Mouse (Mus musculus) limb, embryonic 13.5 days (tissue): Measurements from ENCODE around the gene Axdnd1. TPM values are rescaled to one million over a fixed set of nuclear protein-coding genes. Genes with fewer than 3 reads are reported as not detected.
"Not testable (repeated sequence)": the region's sequence is repeated elsewhere in the genome, so short reads cannot be mapped to it uniquely, and the experiment has no call there.

ENCODE experiments used
- ATAC-seq: fragments of 200-750 bp; cut with Nextera tagmentation; 2 replicates; pipeline ENCODE4 v1.8.0; 2017; ENCODE audit warnings: low read depth, moderate number of reproducible peaks, moderate TSS enrichment; ENCODE audit not compliant: low FRiP score
- H3K27ac ChIP-seq: fragments of 300-500 bp; sonication (generic); 2 replicates; pipeline ENCODE4 v1.5.1; 2015; ENCODE audit warnings: inconsistent platforms, mild to moderate bottlenecking, moderate library complexity
- H3K27me3 ChIP-seq: fragments of 300-500 bp; sonication (generic); 2 replicates; pipeline ENCODE4 v1.6.1; 2015; ENCODE audit warnings: mild to moderate bottlenecking, inconsistent platforms
- H3K36me3 ChIP-seq: fragments of 300-500 bp; sonication (generic); 2 replicates; pipeline ENCODE4 v1.6.1; 2015; ENCODE audit warnings: inconsistent platforms, mild to moderate bottlenecking, moderate library complexity
- H3K4me1 ChIP-seq: fragments of 300-500 bp; sonication (generic); 2 replicates; pipeline ENCODE4 v1.6.1; 2015; ENCODE audit warnings: inconsistent platforms
- H3K4me2 ChIP-seq: fragments of 300-500 bp; sonication (generic); replicated peaks from 2 replicates; pipeline ENCODE4 v1.6.1; 2015; ENCODE audit warnings: inconsistent platforms, mild to moderate bottlenecking, moderate library complexity
- H3K4me3 ChIP-seq: fragments of 300-500 bp; sonication (generic); 2 replicates; pipeline ENCODE4 v1.5.1; 2015; ENCODE audit warnings: moderate library complexity, mild to moderate bottlenecking, inconsistent platforms
- H3K9ac ChIP-seq: fragments of 300-500 bp; sonication (generic); 2 replicates; pipeline ENCODE4 v1.6.1; 2015; ENCODE audit warnings: mild to moderate bottlenecking, inconsistent platforms
- H3K9me3 ChIP-seq: fragments of 300-500 bp; sonication (generic); 2 replicates; pipeline ENCODE4 v1.6.1; 2016; ENCODE audit warnings: inconsistent platforms
- WGBS: fragments of 180-500 bp; shearing (Covaris S2); methylation state at CpG from one replicate; pipeline ENCODE4 v1.1.7; 2015; 5-methylcytosine and 5-hydroxymethylcytosine counted together
- polyA plus RNA-seq: library from polyadenylated mRNA; unstranded; fragments of >200 nt; fragmentation: Nextera tagmentation; extraction: Ambion mirVana; gene quantifications from 2 replicates; pipeline ENCODE4 v1.2.1, GENCODE M21; 2015

The Axdnd1 gene
- polyA plus RNA-seq, 1 experiment from 2014 or later, result 1.0 TPM

DNA sequence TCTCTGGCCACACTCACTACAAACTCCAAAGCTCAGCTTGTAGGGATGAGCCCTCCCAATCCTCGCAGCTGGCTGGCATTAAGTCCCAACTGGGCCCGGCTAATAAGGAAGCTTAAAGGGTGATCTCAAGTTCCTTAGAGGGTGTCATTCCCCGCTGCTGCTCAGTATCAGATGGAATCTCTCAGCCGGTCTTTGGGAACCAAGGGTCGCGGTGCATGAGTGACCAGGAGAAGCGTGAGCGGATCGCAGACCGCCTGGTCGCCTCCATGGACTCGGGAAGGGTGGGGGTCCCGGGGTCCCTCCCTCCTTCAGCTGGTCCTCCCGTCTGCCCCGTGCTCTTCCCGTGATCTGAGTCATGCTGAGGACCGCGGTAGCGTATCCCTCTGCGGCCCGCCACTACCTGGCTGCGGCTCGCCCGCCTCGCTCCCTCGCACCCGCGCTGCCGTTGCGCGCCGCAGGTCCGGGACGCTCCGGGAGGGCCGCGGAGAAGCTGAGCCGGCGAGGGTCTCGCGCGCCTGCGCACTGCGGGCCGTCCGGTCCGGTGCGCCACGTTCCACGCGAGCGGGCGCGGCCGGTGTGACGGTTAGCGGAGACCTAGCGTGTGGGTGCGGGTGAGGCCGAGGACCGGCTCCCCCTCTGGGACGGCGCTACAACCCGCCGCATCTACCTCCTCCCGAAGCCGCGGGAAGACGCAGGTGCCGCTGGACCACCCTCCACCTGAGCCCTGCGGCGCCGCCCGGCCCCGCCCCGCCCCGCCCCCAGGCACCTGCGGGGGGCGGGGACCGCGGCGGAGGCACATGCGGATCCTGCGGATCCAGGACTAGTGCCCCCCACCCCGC lies 117.8 kb downstream of the Axdnd1 start, which contains the start of gene Tdrd5:
Gene Tdrd5 (minus strand): TSS at position 754 of the 839 bp plus-strand sequence.
- peaks cover 65% of the 10 kb centered on the region for H3K27me3 ChIP-seq
- 0 out of 2 replicates have a peak, but pooled peaks cover 4% of the 10 kb centered on the region for H3K4me1 ChIP-seq
- ATAC-seq, result peak; percentile 72
- no peaks in the 10 kb centered on the region for H3K36me3 ChIP-seq
- H3K9ac ChIP-seq, result peak within 1 kb of the TSS; percentile 69
- H3K27ac ChIP-seq, result no peak within 1 kb of the TSS
- WGBS, result under 1% methylated on average over 77 of the region's 85 CpGs
- H3K4me3 ChIP-seq, result peak within 1 kb of the TSS; percentile 67
- peak within 1 kb of the TSS; percentile 99 for H3K4me2 ChIP-seq
- H3K9me3 ChIP-seq, result 0 out of 2 replicates have a peak, but pooled peaks cover 3% of the 10 kb centered on the region

DNA sequence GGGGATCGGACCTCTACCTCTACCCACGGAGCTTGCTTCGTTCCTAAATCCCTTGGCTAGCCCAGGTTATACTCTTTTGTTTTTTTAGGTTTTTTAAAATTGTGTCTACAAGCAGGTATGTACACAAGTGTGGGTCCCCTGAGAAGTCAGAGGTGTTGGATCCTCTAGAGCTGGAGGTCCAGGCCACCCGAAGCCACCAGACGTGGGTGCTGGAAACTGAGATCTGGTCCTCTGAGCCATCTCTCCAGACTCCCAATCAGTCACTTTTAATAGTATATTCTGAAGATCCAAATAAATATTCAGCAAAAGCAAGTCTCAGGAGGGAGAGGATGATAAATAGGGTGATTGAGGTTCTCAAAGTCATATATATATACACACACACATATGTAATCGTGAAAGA lies 130.9 kb downstream of the Axdnd1 start:
- Histone ChIP-seq H3K27ac (no peak overlapping the region), H3K4me3 (no peak overlapping the region), H3K27me3 (no peaks in the 10 kb centered on the region), H3K9me3 (no peaks in the 10 kb centered on the region), H3K9ac (no peak overlapping the region), H3K36me3 (no peaks in the 10 kb centered on the region), H3K4me1 (no peaks in the 10 kb centered on the region), H3K4me2 (no peak overlapping the region)
- no peak for ATAC-seq
- WGBS, result 88% methylated on average over 6 of the region's 6 CpGs

DNA sequence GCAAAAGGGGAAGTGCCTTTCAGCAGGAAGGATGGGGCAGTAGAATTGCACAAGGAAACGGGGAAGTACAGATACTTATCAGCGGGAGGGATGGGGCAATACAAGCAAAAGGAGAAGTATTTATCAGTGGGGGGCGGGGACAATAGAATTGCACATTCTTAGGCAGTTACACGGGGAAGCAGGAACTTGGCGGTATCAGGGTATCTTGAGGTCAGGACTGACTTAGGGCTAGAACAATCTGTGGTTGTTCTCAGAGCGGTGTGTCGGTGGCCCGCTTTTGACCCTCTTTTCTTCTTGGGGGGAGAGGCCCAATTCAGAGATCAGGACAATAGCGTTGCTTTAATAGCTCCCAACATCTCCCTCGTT lies 131.8 kb downstream of the Axdnd1 start:
- not testable (repeated sequence) for H3K4me1 ChIP-seq, H3K36me3 ChIP-seq, ATAC-seq, H3K4me2 ChIP-seq, H3K4me3 ChIP-seq, H3K27ac ChIP-seq, H3K9ac ChIP-seq, H3K9me3 ChIP-seq, H3K27me3 ChIP-seq
- WGBS, result 81% methylated on average over 10 of the region's 10 CpGs

DNA sequence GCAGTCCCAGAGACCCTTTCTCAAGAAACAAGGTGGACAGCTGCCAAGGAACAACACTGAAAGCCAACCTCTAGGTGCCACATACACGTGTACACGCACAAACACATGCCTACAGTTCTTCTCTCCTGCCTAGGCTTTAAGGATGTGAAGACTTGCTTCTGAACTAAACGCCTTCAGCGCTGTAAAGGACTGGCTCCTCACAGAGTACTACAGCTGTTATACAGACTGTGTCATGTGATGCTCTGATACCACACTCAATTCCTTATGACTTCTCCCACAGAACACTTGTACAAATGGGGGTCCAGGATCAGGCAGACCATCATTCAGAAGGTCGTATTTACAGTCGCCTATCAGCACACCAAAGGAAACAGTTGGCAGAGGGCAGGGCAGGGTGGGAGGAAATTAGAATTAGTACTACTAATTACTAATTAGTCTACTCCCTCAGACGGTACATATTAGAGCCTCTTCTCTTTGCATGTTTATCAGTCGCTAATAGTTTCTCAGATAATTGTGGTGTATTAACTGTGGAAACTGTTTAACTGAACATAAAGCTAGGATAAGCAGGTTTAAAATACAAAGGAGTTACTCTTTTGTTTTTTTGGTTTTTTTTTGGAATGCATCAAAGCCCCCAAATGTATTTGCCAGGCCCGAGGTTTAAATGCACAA lies 132.3 kb downstream of the Axdnd1 start:
- no peak for ATAC-seq
- Histone ChIP-seq H3K4me1 (no peaks in the 10 kb centered on the region), H3K4me3 (no peak overlapping the region), H3K4me2 (no peak overlapping the region), H3K9me3 (no peaks in the 10 kb centered on the region), H3K27ac (no peak overlapping the region), H3K9ac (no peak overlapping the region), H3K36me3 (no peaks in the 10 kb centered on the region), H3K27me3 (no peaks in the 10 kb centered on the region)
- WGBS, result 72% methylated on average over 9 of the region's 9 CpGs

DNA sequence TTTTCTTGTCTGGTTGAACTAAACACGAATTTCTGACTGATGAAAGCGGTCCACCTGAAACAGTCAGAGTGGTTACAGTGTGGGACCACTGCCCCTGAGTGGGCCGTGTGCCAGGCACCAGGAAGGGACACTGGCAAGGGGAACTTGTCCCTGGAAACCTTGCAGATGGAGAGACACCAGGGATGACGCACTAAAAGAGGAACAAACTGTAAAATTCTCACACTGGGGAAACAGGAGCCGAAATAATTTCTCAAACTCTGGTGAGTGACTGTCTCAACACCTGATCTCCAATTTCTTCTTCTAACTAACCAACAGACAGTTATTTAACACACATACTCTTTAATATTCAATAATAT lies 135.4 kb downstream of the Axdnd1 start:
- Histone ChIP-seq H3K36me3 (no peaks in the 10 kb centered on the region), H3K27ac (no peak overlapping the region), H3K27me3 (no peaks in the 10 kb centered on the region), H3K4me3 (no peak overlapping the region), H3K9ac (no peak overlapping the region), H3K9me3 (no peaks in the 10 kb centered on the region), H3K4me2 (no peak overlapping the region), H3K4me1 (no peaks in the 10 kb centered on the region)
- no peak for ATAC-seq
- WGBS, result 83% methylated on average over 5 of the region's 5 CpGs

DNA sequence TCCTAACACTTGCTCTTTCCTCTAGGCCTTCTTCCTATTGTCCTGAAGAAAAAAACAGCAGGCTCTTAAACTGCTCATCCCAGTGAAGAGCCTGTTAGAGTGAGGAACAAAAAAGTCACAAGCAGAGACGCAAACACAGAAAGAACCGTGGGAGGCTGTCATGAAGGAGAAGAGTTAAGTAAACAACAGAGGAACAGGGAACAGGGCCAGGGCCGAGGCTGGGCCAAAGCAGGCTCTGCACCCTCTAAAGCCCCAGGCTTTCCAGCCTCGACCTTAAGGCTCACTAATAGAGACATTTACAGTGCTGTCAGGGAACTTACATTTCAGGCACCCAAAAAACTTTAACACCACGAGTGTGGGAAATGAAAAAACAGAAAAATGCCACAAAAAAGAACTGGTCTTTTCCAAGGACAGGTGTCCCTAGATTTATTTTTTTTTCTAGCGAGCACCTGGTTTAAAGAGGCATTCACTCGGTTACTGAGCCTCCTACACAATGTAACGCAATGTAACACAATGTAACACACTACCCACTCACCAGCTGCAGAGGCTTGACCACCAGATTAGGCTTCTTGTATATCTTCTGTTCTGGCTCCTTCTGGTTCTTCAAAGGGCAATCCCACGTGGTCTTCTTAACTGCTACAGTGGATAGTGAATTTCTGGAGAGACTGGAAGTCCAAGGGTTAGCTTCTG lies 136.0 kb downstream of the Axdnd1 start:
- Histone ChIP-seq H3K4me1 (no peaks in the 10 kb centered on the region), H3K9me3 (no peaks in the 10 kb centered on the region), H3K9ac (no peak overlapping the region), H3K27ac (no peak overlapping the region), H3K4me3 (no peak overlapping the region), H3K36me3 (no peaks in the 10 kb centered on the region), H3K27me3 (no peaks in the 10 kb centered on the region), H3K4me2 (no peak overlapping the region)
- no peak for ATAC-seq
- 48% methylated on average over 9 of the region's 9 CpGs for WGBS

DNA sequence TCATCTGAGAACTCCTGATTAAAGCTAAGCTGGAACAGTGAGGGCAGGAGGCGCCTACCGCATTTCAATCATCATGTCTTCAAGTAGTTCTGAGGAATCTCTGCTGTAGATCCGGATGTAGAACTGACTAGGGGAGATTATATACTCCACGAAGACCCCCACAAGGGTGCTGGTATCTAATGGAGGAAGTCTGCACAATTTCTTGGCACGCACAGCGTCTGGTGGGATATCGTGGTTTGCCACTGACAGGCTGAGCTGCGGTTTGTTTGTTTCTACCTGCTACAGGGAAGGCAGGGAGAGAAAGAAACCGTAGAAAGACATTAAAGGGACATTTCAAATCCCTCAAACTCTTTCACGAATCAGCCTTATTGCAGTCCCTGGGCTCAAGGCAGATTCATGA lies 136.8 kb downstream of the Axdnd1 start:
- WGBS, result 73% methylated on average over 10 of the region's 10 CpGs

DNA sequence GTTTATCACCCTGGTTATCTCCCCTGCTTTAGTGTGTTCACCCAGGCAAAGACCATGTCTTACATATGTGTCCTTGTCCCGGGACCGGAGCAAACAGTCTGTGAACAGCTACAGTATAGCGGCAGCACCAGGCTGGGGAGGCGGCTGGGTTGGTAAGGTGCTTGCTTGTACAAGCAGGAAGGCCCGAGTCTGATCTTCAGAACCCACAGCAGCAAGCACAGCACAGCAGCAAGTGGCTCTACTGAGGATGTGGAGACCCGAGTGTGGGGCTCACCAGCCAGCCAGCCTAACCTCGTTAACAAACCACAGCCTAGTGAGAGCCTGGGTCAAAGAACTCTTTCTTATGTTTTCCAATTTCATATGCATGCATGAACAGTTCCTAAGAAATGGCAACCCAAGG lies 140.8 kb downstream of the Axdnd1 start:
- Histone ChIP-seq H3K4me2 (no peak overlapping the region), H3K27me3 (no peaks in the 10 kb centered on the region), H3K36me3 (no peaks in the 10 kb centered on the region), H3K4me1 (no peaks in the 10 kb centered on the region), H3K4me3 (no peak overlapping the region), H3K9me3 (no peaks in the 10 kb centered on the region), H3K27ac (no peak overlapping the region), H3K9ac (no peak overlapping the region)
- ATAC-seq, result no peak
- WGBS, result 83% methylated on average over 7 of the region's 7 CpGs

More for the DNA sequence above, 136.8 kb downstream of the Axdnd1 start:
- Histone ChIP-seq H3K36me3 (no peaks in the 10 kb centered on the region), H3K9ac (no peak overlapping the region), H3K9me3 (no peaks in the 10 kb centered on the region), H3K27me3 (no peaks in the 10 kb centered on the region), H3K4me1 (no peaks in the 10 kb centered on the region), H3K4me3 (no peak overlapping the region), H3K27ac (no peak overlapping the region), H3K4me2 (no peak overlapping the region)
- ATAC-seq, result no peak

DNA sequence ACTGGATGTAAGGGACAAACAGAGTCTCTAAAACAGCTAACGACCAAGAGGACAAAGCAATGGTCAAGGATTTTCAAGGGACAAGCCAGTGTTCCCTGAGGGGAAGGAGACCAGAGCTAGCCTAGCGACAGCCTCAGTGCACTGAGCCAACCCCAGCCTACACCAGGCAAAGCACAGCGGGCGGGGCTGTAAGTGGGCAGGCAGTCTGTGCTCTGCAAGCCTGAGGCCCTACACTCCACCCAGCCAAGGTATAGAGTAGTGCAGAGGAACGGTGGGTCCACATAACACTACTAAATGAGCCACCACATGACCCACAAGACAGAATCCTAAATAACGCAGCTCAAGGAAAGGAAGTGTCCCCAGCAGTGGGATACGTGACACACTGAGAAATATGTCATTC lies 147.3 kb downstream of the Axdnd1 start:
- Histone ChIP-seq H3K4me3 (no peak overlapping the region), H3K27me3 (no peaks in the 10 kb centered on the region), H3K4me2 (no peak overlapping the region), H3K36me3 (no peaks in the 10 kb centered on the region), H3K9ac (no peak overlapping the region), H3K4me1 (0 out of 2 replicates have a peak, but pooled peaks cover 3% of the 10 kb centered on the region), H3K27ac (no peak overlapping the region), H3K9me3 (no peaks in the 10 kb centered on the region)
- no peak for ATAC-seq
- WGBS, result 50% methylated on average over 7 of the region's 7 CpGs

Other genes starting within 250 kb of the Axdnd1 start
- 1.8 and 2.6 TPM in 2 replicates for gene Fam163a, start 216.1 kb downstream of the Axdnd1 start, polyA plus RNA-seq
- gene Tdrd5, start 117.5 kb downstream of the Axdnd1 start, polyA plus RNA-seq, result 0.15 and 0.28 TPM in 2 replicates
- gene Nphs2, start 110.4 kb downstream of the Axdnd1 start, polyA plus RNA-seq, result not detected in 2 replicates
- gene Gm2000, start 55.1 kb downstream of the Axdnd1 start, polyA plus RNA-seq, result 803 and 806 TPM in 2 replicates
- gene Soat1, start 53.2 kb upstream of the Axdnd1 start, polyA plus RNA-seq, result 30.4 and 32.3 TPM in 2 replicates
- 0.72 and 0.74 TPM in 2 replicates for gene Gm10031, start 102.9 kb upstream of the Axdnd1 start, polyA plus RNA-seq
- 5.3 and 5.5 TPM in 2 replicates for gene Abl2, start 137.6 kb upstream of the Axdnd1 start, polyA plus RNA-seq